Mouse (Mus musculus) small intestine, adult 2 months (tissue): ENCODE measurements around the gene Gpsm2.

Experiments
- CTCF ChIP-seq: fragments of 200-500 bp; IDR thresholded peaks from 2 replicates; pipeline ENCODE4 v1.5.1; 2012; ENCODE audit warnings: low read depth, mild to moderate bottlenecking, control low read depth, inconsistent platforms, low read length, moderate library complexity, mixed read lengths; ENCODE audit not compliant: insufficient replicate concordance, insufficient read length; ENCODE audit errors: extremely low read depth
- POLR2A ChIP-seq: fragments of 200-500 bp; IDR thresholded peaks from 2 replicates; pipeline ENCODE4 v1.6.1; 2012; ENCODE audit warnings: low read depth, mild to moderate bottlenecking, control low read depth, inconsistent platforms, low read length, moderate library complexity

DNA sequence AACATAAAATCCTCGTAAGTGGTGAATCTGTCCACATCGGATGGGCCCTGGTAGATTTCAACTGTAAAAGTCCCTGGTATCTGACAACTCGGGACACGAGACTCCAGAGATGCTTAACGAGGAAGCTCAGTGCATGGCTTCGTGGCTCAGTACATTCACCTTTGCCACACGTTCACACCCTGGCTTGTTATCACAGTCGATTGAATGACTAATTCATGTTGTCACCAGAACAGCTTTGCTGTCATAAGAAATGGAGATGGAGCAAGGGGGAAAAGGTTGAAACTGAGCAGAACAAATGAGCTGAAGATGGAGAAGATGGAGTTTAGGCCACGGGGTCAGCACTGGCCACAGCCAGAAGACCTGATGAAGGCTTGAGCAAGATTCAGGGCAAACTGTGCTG lies 35.5 kb upstream of the Gpsm2 start:
- TF ChIP-seq CTCF: no peak
- TF ChIP-seq POLR2A: no peak
